Comparison of ENCODE assay signal across 8 mouse cellular contexts in genomic region chr17:87202490-87202889, GRCm38 (mm10).
DNase-seq lines count a peak whose midpoint lies in the region; ATAC-seq and TF ChIP-seq lines count a peak whose summit lies in the region.

No protein-coding gene starts in this region.

- WGBS in heart, embryonic 13.5 days: 29% methylated on average over 6 of the region's 6 CpGs
- WGBS in kidney, postnatal 0 days: 30% methylated on average over 6 of the region's 6 CpGs
- WGBS in stomach, embryonic 14.5 days: 21% methylated on average over 6 of the region's 6 CpGs

- no peak overlapping the region for H3K4me2 ChIP-seq in heart, embryonic 13.5 days
- no peak overlapping the region for H3K4me2 ChIP-seq in kidney, postnatal 0 days (ENCODE audit: low read length)
- H3K4me2 ChIP-seq in stomach, embryonic 14.5 days (replicated peaks; ENCODE audit: low read depth, low read length): no peak overlapping the region

- peak overlapping the region; percentile 4; the same call in 1 of the 2 replicates for H3K27ac ChIP-seq in heart, embryonic 13.5 days (replicated peaks)
- peak overlapping the region; percentile 71 for H3K27ac ChIP-seq in kidney, postnatal 0 days
- H3K27ac ChIP-seq in stomach, embryonic 14.5 days (ENCODE audit: low read length): peak overlapping the region; percentile 78; the same call in 1 of the 2 replicates

- intact Hi-C loops in left cerebral cortex, postnatal 4 days (cut with DNase I): no loop called here

- H3K9me3 ChIP-seq in heart, embryonic 13.5 days: no peaks in the 10 kb centered on the region
- no peaks in the 10 kb centered on the region for H3K9me3 ChIP-seq in kidney, postnatal 0 days (replicated peaks; ENCODE audit: low read length)
- H3K9me3 ChIP-seq in stomach, embryonic 14.5 days (ENCODE audit: control insufficient read depth, low read depth, low read length): no peaks in the 10 kb centered on the region

- H3K9ac ChIP-seq in heart, embryonic 13.5 days: 0 out of 2 replicates have a peak overlapping the region, but pooled peaks have one; percentile 0
- no peak overlapping the region for H3K9ac ChIP-seq in kidney, postnatal 0 days (ENCODE audit: low read depth, low read length)
- H3K9ac ChIP-seq in stomach, embryonic 14.5 days (replicated peaks; ENCODE audit: low read depth, low read length): no peak overlapping the region

- peaks cover 50% of the 10 kb centered on the region for H3K4me1 ChIP-seq in heart, embryonic 13.5 days
- peaks cover 22% of the 10 kb centered on the region for H3K4me1 ChIP-seq in kidney, postnatal 0 days (replicated peaks; ENCODE audit: insufficient read depth, low read length)
- H3K4me1 ChIP-seq in stomach, embryonic 14.5 days (ENCODE audit: control insufficient read depth, insufficient read depth, low read length): peaks cover 39% of the 10 kb centered on the region

- H3K27me3 ChIP-seq in heart, embryonic 13.5 days (replicated peaks): no peaks in the 10 kb centered on the region
- H3K27me3 ChIP-seq in kidney, postnatal 0 days (ENCODE audit: insufficient read depth, low read length): no peaks in the 10 kb centered on the region
- no peaks in the 10 kb centered on the region for H3K27me3 ChIP-seq in stomach, embryonic 14.5 days (ENCODE audit: control insufficient read depth, insufficient read depth, low read length)

- H3K36me3 ChIP-seq in heart, embryonic 13.5 days: no peaks in the 10 kb centered on the region
- no peaks in the 10 kb centered on the region for H3K36me3 ChIP-seq in kidney, postnatal 0 days (ENCODE audit: insufficient read depth, low read length)
- no peaks in the 10 kb centered on the region for H3K36me3 ChIP-seq in stomach, embryonic 14.5 days (ENCODE audit: control insufficient read depth, insufficient read depth, low read length)

- DNase-seq in left cerebral cortex, postnatal 4 days: peak; percentile 21
- DNase-seq in left cerebral cortex, adult 18-20 months (ENCODE audit: low spot score in 2 of 2): no peak
- DNase-seq in embryo, embryonic 10 days (ENCODE audit: low spot score): peak; percentile 44
- peak; percentile 90 for DNase-seq in kidney, postnatal 0 days (ENCODE audit: low spot score)
- peak; percentile 84 for DNase-seq in lung, postnatal 25 days (ENCODE audit: low spot score)
- no peak for DNase-seq in cerebellum, adult 11-12 months

- no peak for TF ChIP-seq CTCF in kidney, postnatal 0 days (IDR thresholded peaks at IDR 0.05; ENCODE audit: low read depth)

- H3K4me3 ChIP-seq in heart, embryonic 13.5 days: no peak overlapping the region
- no peak overlapping the region for H3K4me3 ChIP-seq in kidney, postnatal 0 days (replicated peaks; ENCODE audit: low read depth, low read length)
- no peak overlapping the region for H3K4me3 ChIP-seq in stomach, embryonic 14.5 days (ENCODE audit: low read depth, low read length)

- no peak for ATAC-seq in heart, embryonic 13.5 days (ENCODE audit: extremely low read depth, insufficient number of reproducible peaks, low FRiP score, low TSS enrichment)
- peak; percentile 46; the same call in 1 of the 2 replicates for ATAC-seq in kidney, postnatal 0 days (replicated peaks; ENCODE audit: low FRiP score, low read depth)
- no peak for ATAC-seq in stomach, embryonic 14.5 days (ENCODE audit: insufficient number of reproducible peaks, insufficient read depth, low FRiP score, low read depth)

Comparison
In these comparisons a context has a peak if more than half of its experiments do, and no peak if none do; other contexts are left out.
1. DNase-seq: peak in left cerebral cortex, postnatal 4 days (single experiment), embryo, embryonic 10 days (single experiment), kidney, postnatal 0 days (single experiment) and lung, postnatal 25 days (single experiment); none in left cerebral cortex, adult 18-20 months (0 of 2) and cerebellum, adult 11-12 months (single experiment).
2. H3K27ac ChIP-seq: peak in every context shown above with its lines; median percentile 78 in stomach, embryonic 14.5 days; 71 in kidney, postnatal 0 days; 4 in heart, embryonic 13.5 days.